Mouse (Mus musculus) liver, adult (tissue): ENCODE data around the gene Dscaml1.

ENCODE experiments used
- GATA4 ChIP-seq: IDR thresholded peaks from 2 replicates; pipeline ENCODE4 v1.6.1; 2014; ENCODE audit warnings: mild to moderate bottlenecking, low read length; ENCODE audit not compliant: insufficient replicate concordance

Gene Dscaml1

GRCm38 (mm10) chr9:45468235-45468634, 41.8 kb downstream of the Dscaml1 start:
- TF ChIP-seq GATA4 = no peak

- no peak for TF ChIP-seq GATA4
These were observed 44.5 kb downstream of the Dscaml1 start for GRCm38 (mm10) chr9:45470746-45471471.

GRCm38 (mm10) chr9:45471691-45472090, 45.3 kb downstream of the Dscaml1 start:
- TF ChIP-seq GATA4 = no peak

- no peak for TF ChIP-seq GATA4
These were observed 48.4 kb downstream of the Dscaml1 start for GRCm38 (mm10) chr9:45474874-45475273.

GRCm38 (mm10) chr9:45480936-45481335, 54.5 kb downstream of the Dscaml1 start:
- no peak for TF ChIP-seq GATA4

GRCm38 (mm10) chr9:45486665-45487074, 60.2 kb downstream of the Dscaml1 start:
- no peak for TF ChIP-seq GATA4

- TF ChIP-seq GATA4 = no peak
These were observed 60.9 kb downstream of the Dscaml1 start for GRCm38 (mm10) chr9:45487179-45487801.

GRCm38 (mm10) chr9:45490899-45491298, 64.5 kb downstream of the Dscaml1 start:
- TF ChIP-seq GATA4 = no peak

- no peak for TF ChIP-seq GATA4
These were observed 68.5 kb downstream of the Dscaml1 start for GRCm38 (mm10) chr9:45494889-45495288.

- TF ChIP-seq GATA4 = no peak
These were observed 69.9 kb downstream of the Dscaml1 start for GRCm38 (mm10) chr9:45496340-45496739.

- no peak for TF ChIP-seq GATA4
These were observed 70.5 kb downstream of the Dscaml1 start for GRCm38 (mm10) chr9:45496944-45497343.

GRCm38 (mm10) chr9:45499267-45499666, 72.8 kb downstream of the Dscaml1 start:
- no peak for TF ChIP-seq GATA4

GRCm38 (mm10) chr9:45500071-45500595, 73.7 kb downstream of the Dscaml1 start:
- TF ChIP-seq GATA4 = no peak

- TF ChIP-seq GATA4 = no peak
These were observed 75.0 kb downstream of the Dscaml1 start for GRCm38 (mm10) chr9:45501295-45501927.

- TF ChIP-seq GATA4 = no peak
These were observed 75.7 kb downstream of the Dscaml1 start for GRCm38 (mm10) chr9:45501963-45502641.
